Mouse (Mus musculus): ENCODE measurements at regions not wholly inside any gene's neighbourhood (a gene's known extent, or its start where the extent isn't known, plus 50 kb on each side); places are given as distances from the start of the nearest gene placed in this dataset.

- no peak for TF ChIP-seq CTCF (IDR thresholded peaks at IDR 0.05; ENCODE audit: control insufficient read depth, insufficient read depth, low read length)
- TF ChIP-seq POLR2A (IDR thresholded peaks at IDR 0.05; ENCODE audit: borderline replicate concordance, control insufficient read depth, low read depth, low read length), result no peak
Measured at GRCm38 (mm10) chr9:86951958-86952509, 63.3 kb upstream of the Ripply2 start.
